Mouse (Mus musculus) layer of hippocampus, adult 9-10 months (tissue): ENCODE measurements around the gene Nosip.
A peak's percentile ranks its signal among the peaks of the same experiment; 100 is the strongest.

ENCODE experiments used
- DNase-seq: peaks from one replicate; pipeline ENCODE4 v3.0.0; 2022; ENCODE audit warnings: low spot score

The Nosip gene

DNA sequence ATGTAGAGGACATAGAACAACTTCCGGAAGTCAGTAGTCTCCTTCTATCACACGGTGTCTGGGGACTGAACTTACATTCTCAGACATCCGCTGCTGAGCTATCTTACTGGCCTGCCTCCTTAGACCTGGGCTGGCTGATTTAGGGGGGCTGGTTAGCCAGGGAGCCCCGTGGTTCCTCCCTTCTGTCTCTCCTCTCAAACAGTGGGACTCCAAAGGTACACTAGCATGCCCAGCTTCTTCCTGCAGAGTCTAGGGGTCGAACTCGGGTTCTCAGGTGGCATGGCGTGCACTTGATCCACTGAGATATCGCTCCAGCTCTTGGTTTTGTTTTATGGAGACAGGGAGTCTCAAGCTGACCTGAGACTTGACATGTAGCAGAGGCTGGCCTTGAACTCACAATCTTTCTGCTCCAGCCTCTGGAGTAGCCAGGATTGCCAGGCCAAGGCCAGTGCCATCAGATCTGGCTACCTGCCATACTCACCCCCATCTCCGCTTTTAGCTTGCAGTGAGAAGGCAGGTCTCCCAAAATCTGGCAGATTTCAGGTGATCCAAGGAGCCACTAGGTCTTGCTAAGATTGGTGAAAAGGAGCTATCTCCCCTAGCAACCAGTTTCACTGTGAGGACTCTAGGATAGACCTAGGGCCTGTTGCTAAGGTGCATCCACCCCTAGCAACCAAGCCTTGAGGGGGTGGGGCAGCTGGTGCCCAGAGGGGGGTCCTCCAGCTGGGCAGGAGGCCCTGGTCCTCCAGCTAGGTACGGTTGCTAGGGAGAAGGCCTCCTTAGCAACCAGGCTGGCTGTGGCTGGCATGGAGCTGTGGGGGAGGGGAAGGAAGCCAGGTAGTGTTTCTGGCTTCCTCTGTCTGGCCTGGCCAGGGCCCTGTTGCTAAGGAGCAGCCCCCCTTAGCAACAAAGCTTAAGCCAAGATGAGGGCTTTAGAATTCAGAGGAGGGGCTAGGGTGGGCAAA is 3.3 kb upstream of the Nosip start:
- DNase-seq = no peak

DNA sequence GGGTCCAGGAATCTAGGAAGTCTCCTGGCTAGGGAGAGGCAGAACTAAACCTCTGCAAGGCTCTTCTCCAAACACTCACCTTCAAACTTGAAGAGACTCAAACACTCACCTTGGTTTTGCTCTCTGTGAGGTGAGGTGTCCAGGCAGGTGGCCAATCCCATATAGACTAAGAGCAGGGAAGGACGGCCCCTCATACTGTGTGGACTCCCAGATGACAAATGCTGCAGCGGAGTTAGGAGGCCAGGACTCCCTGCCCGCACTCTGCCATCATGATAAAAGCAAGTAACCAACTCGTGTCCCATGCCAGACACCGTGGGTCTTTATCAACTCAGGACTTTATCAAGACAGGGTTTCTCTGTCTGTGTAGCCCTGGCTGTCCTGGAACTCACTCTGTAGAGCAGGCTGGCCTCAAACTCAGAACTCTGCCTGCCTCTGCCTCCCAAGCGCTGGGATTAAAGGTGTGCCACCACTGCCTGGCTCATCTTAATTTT is 1.6 kb upstream of the Nosip start:
- DNase-seq = no peak

GRCm38 (mm10) chr7:45061532-45062075 is 625 bp upstream of the Nosip start:
- DNase-seq = no peak

- no peak for DNase-seq
Observed at GRCm38 (mm10) chr7:45067190-45067999, 5.2 kb downstream of the Nosip start.

DNA sequence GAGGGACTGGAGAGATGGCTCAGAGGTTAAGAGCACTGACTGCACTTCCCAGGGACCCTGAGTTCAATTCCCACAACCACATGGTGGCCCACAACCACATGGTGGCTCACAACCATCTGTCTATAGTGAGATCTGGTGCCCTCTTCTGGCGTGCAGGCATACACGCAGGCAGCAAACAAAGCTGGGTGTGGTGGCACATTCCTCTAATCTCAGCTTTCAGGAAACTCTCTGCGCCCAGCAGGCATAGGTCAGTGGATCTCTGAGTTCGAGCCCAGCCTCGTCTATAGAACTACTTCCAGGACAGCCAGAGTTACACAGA is 5.7 kb downstream of the Nosip start:
- DNase-seq = no peak

DNA sequence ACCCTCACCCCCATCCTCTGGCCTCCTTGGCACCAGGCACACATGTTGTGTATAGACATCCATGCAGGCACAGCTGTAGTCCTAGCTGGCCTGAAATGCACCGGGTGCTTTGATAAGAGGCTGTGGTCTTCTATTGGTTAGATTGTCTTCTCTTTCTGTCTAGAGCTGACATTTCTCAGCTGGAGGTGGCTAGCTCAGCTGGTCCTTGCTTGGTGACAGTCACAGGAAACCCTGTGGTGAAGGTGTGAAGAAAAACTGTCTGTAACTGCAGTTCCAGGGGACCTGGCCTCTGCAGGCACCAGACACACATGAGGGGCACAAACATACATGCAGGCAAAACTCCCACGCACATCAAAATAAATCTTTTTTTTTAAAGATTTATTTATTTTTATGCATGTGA is 7.4 kb downstream of the Nosip start:
- DNase-seq = no peak

GRCm38 (mm10) chr7:45072230-45072629 is 10.0 kb downstream of the Nosip start:
- DNase-seq = no peak

DNA sequence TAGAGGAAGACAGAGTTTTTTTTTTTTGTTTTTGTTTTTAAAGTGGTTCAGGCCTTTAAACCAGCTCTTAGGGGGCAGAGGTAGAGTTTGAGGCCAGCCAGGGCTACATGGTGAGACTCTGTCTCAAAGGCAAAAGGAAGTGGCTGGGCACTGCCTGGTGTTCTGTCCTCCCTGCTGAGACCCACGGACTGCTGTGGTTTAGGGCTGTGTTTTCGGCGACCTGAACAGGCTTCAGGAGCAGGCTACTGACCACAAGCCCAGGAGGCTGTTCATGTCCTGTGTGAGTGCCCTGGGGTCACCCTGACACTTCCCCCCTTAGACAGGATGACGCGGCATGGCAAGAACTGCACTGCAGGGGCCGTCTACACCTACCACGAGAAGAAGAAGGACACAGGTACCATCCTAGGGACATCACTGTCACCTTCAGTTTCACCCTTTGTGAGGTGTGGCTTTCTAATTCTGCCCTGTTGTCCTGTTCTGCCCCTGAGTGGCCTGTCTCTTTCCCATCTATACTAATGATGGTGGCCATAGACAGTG is 11.0 kb downstream of the Nosip start:
- DNase-seq = no peak

DNA sequence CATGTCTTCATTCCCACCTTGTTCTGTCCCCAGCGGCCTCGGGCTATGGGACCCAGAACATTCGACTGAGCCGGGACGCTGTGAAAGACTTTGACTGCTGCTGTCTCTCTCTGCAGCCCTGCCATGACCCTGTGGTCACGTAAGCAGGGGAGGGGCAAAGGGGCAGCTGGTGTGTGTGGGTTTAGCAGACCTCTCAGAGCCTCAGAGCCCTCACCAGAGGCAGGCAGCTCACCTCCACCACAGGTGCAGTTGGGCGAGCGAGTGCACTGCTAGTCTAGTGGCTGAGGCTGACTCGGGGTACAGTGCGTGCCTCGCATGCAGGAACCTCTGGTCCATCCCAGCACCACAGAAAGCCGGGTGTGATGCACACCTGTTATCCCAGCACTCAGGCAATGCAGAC is 11.7 kb downstream of the Nosip start:
- no peak for DNase-seq

DNA sequence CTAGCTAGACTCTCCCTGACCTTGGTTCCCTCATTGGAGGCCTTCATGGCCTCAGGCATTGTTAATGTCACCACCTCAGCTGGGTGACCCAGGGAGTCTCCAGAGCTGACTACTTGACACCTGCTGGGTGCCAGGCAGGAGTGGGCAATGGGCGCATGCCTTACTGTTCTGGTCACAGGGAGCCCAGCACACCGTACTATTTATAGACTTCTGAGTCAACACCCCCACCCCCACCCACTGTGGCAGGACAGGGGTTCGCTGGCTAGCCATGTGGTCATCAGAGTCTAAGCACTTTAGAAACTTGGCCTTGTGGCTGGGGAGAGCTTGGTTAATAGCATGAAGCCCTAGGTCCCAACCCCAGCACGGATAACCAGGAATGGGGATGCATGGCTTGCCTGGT is 13.2 kb downstream of the Nosip start:
- no peak for DNase-seq

GRCm38 (mm10) chr7:45076501-45076900 is 14.3 kb downstream of the Nosip start:
- no peak for DNase-seq

DNA sequence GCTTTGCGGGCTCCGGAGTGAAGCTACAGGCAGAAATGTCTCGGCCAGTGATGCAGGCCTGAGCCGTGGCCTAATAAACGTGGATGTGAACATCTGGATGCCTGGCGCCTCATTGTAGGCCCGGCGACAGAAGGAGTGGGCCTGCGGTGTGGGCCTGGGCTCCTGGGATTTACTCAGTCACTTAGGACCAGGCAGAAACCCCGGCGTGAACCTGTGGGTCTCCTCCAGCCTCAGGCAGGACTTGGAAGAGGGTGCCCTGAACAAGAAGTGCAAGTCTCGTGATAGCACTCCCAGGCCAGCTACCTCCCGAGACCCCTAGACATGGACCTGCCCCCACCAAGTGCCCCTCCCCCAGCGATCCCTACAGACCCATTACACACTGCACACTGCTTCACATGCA is 15.1 kb downstream of the Nosip start:
- DNase-seq = no peak

DNA sequence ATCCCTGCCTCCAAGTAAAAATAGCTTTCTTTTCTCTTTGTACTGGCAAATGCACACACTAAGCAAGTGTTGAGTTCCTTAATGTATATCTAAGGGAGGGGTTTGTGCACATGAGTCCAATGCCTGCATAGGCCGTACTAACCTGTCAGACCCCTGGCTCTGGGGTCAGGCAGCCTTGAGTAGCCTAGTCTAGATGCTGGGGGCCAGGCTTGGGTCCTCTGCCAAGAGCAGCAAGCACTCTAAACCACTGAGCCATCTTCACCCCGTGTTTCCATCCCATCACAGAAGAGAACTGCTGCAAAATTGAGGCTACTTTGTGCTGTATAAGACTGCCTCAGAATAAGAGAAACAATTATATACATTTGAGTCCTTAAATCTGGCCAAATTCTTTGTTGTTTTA is 15.6 kb downstream of the Nosip start:
- no peak for DNase-seq

- no peak for DNase-seq
Observed at GRCm38 (mm10) chr7:45078513-45078912, 16.3 kb downstream of the Nosip start.

GRCm38 (mm10) chr7:45079856-45080255 is 17.6 kb downstream of the Nosip start:
- DNase-seq = peak; percentile 93

- no peak for DNase-seq
Observed at GRCm38 (mm10) chr7:45081016-45081415, 18.8 kb downstream of the Nosip start.

DNA sequence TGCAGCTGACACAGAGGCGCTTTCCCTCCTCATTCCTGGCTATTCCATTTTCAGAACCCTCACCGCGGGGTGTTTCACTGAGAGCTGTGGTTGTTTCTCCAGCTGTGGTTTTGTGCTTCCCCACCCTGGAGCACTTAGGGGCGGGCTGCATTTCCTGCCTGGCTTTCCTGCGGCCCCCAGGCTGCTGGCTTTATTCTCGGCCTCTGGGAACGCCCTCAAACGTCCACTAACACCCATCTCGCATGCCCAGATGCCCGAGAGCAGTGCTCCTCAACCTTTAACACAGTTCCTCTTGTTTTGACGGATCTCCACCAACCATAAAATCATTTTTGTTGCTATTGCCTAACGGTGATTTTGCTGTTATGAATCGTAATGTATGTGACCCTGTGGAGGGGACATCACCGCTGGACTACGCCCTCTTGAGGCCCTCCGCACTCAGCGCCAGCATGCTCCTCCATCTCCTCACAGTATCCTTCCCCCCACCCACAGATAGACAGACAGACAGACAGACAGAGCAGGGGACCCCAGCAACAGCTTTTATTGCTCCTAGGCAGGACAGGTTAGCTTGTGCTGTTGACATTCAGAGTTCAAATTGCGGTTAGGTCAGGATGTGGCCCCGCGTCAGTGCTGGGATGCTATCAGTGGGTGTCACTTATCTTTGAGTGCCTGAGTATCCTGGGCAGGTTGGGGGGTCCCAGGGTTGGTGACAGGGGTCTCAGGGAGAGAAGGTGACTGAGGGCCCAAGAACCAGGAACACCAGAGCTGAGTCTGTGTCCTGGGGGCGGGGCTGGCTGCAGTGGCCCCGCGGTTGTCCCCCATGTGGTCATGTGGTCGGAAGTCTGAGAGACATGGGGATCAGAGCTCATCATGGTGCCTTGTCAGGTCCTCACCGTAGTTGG is 20.4 kb downstream of the Nosip start:
- DNase-seq = no peak

DNA sequence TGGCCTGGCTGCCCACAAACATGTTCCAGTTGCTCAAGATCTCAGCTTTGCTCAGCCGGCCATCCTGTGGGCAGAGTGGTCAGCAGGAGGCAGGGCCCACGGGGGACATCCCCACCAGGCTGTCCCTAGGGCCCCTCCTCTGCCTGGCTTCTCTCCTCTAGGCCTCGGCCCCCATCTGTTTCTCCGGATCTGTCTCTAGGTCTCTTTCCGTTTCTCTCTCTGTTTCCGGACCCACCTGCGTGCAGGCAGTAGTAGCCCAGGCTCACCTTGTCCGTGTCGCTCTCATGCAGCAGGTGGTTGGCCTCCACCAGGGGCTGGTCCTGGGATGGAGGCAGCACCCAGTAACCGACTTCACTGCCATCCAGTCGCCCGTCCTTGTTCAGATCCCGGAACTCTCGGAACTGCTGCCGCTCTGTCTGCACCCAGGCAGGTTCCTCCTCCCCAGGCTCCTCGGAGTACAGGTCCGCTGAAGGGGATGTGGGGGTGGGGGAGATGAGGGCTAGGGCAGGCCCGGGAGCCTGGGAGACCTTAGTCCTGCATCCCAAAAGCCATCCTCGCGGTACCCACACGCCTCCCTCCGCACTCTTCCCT is 21.2 kb downstream of the Nosip start:
- no peak for DNase-seq

DNA sequence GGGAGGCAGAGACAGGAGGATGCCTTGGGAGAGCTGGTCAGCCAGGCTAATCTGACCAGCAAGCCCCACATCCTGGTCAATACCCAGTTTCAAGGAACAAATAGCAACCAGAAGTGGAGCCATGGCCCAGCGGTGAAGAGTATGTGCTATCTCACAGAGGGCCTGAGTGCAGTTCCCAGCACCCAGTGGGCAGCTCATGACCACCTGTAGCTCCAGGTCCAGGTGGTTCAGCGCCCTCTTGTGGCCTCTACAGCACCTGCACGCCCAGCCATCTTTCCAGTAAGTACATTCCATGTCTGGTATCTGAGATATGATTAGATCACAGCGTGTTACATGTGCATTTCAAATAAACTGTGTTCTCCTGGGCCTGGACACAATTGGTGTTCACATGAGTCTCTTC is 23.9 kb downstream of the Nosip start:
- no peak for DNase-seq

DNA sequence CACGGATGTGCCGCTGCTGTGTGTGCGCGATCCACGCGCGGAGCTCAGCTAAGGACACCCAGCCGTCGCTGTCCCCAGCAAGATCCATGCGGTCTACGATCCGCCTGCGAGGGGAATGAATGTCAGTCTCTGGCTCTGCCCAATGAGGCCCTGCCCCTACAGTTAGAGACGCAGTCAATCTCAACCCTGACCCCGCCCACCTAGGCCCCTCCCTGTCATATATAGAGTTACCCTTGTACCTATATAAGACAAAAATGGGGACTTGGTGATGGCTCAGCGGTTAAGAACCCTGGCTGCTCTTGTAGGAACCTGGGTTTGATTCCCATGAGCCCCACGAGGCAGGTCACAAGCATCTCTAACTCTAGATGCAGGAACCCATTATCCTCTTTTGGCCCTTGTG is 26.4 kb downstream of the Nosip start:
- DNase-seq = no peak
